Mouse (Mus musculus) E14TG2a.4 (cell line): ENCODE results near the gene Hapln4.

Source experiments
- CTCF ChIP-seq: conservative IDR thresholded peaks from 2 replicates; pipeline ENCODE4 v1.5.1; 2014; ENCODE audit warnings: low read length
- POU5F1 ChIP-seq: IDR thresholded peaks from 2 replicates; pipeline ENCODE4 v1.6.1; 2014; ENCODE audit warnings: low read length, borderline replicate concordance

GRCm38 (mm10) chr8:70130066-70130465, 46.8 kb downstream of the Hapln4 start:
- no peak for TF ChIP-seq CTCF
- no peak for TF ChIP-seq POU5F1
